Mouse (Mus musculus) MN1 (cell line): Measurements from ENCODE around the gene Apcs.

Source experiments
- DNase-seq: peaks from one replicate; pipeline ENCODE4 v3.0.0-alpha.2; 2016; ENCODE audit warnings: low spot score

Gene Apcs

GRCm38 (mm10) chr1:172894777-172895357 lies at the start of gene Apcs:
Gene Apcs (minus strand): TSS chr1:172895041.
- no peak for DNase-seq

- DNase-seq: no peak
Observed at GRCm38 (mm10) chr1:172932197-172932596, 37.4 kb upstream of the Apcs start.

DNA sequence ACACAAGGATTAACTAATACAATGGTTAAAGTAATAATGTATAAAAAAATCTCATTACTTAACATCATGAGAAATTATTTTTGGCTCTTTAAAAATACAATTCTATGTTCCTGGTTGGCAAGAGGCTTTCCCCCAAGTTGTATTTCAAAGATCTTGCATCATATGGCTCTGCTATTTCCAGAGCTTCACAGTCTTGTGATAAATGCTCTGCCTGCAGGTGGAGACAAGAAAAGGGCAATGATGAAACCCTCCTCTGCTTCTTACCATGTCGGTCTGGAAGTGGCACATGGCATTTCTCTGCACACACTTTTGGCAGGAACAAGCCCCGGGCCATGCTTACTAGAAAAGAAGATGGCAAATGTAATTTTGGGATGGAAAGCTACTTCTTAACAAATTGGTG lies 23.6 kb upstream of the Apcs start:
- no peak for DNase-seq

DNA sequence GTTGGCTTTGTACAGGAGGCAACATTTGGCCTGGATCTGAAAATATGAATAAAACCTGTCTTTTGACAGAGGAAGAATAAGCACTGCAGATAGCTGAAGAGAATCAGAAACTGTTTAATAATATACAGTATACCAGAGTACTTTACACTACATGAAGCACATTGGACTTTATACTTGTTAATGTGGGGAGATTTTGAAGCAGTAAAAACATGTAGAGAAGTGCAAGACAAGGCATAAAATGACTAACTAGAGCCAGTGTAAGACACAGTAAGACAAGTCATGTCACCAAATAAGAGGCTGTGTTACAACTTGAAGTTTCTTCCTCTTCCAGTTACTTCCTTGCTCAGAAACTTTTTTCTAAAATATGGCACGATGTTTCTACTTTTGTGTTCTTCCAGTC lies 22.3 kb upstream of the Apcs start:
- no peak for DNase-seq

GRCm38 (mm10) chr1:172903313-172903712 lies 8.5 kb upstream of the Apcs start:
- no peak for DNase-seq

GRCm38 (mm10) chr1:172895435-172895834 lies 594 bp upstream of the Apcs start:
- no peak for DNase-seq

- no peak for DNase-seq
Observed at GRCm38 (mm10) chr1:172876675-172877074, 18.2 kb downstream of the Apcs start.

GRCm38 (mm10) chr1:172875265-172875664 lies 19.6 kb downstream of the Apcs start:
- no peak for DNase-seq

DNA sequence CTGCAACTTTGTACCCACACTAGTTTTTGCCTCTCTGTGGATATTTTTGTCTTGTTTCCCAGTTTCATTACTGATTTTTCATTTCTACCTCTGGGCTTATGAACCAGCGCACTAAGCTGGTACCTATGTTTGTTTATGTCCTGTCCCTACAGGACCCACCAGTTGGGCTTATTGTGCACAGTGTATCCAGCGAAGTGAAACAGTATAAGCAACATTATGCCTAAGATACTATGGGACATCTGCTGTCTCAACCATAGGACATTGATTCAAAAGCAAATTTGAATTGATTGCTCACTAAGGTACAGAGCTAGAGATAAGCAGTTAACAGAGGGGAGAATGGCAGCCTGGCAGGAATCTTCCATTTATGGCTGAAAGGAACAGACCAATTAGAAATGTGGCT lies 46.7 kb downstream of the Apcs start:
- DNase-seq: no peak

DNA sequence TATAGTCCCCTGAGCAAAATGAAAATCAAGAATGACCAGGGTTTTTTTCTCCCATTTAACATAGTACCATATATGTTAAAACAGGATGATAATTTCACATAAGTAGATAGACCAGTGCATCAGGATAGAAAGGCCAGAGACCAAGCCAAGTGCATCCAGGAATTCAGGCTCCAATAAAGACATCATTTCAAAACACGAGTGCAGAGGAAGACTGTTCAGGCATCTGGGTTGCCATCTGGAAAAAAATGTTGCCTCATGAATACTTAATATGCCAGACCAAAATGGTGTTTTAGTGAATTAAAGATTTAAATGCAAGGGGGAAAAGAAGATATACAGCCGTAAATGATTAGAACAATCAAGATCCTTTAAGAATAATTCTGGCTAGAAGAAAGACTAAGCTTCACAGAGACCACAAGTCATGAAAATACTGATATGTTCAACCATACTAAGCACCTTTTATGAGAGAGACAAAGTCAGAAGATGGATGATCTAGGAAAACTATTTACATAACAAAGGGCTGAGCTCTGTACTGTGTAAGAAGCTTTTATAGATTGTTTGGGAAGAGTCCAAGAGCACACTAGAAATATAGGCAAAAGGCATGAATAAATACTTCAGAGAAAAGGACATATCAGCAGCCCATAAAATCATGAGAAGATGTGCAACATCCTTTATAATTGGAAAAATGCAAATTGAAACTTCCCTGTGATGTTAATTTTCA lies 47.6 kb downstream of the Apcs start:
- DNase-seq: no peak
